Mouse (Mus musculus): ENCODE results near the gene Rbm34.
A peak's percentile ranks its signal among the peaks of the same experiment; 100 is the strongest.

Gene Rbm34

GRCm38 (mm10) chr8:126951900-126952636 is 18.8 kb downstream of the Rbm34 start:
- DNase-seq: no peak

GRCm38 (mm10) chr8:126949527-126949926 is 21.3 kb downstream of the Rbm34 start:
- DNase-seq: no peak

- no peak for DNase-seq
These were observed 24.4 kb downstream of the Rbm34 start for GRCm38 (mm10) chr8:126946444-126946843.

- DNase-seq: peak; percentile 94 to 99
These were observed 25.1 kb downstream of the Rbm34 start, which contains the start of gene Tomm20 for GRCm38 (mm10) chr8:126945730-126946163. TSS of gene Tomm20 (minus strand) at chr8:126945844.

GRCm38 (mm10) chr8:126944781-126945691 is 25.8 kb downstream of the Rbm34 start:
- peak; percentile 26 for DNase-seq

- DNase-seq: no peak
These were observed 27.3 kb downstream of the Rbm34 start for GRCm38 (mm10) chr8:126943565-126943964.

GRCm38 (mm10) chr8:126937337-126937736 is 33.5 kb downstream of the Rbm34 start:
- no peak for DNase-seq

- DNase-seq: no peak
These were observed 34.9 kb downstream of the Rbm34 start for GRCm38 (mm10) chr8:126935932-126936331.

- DNase-seq: no peak
These were observed 35.5 kb downstream of the Rbm34 start for GRCm38 (mm10) chr8:126935387-126935786.

- no peak for DNase-seq
These were observed 38.2 kb downstream of the Rbm34 start for GRCm38 (mm10) chr8:126932656-126933055.

- no peak for DNase-seq
These were observed 38.6 kb downstream of the Rbm34 start for GRCm38 (mm10) chr8:126932249-126932648.

- DNase-seq: no peak
These were observed 39.2 kb downstream of the Rbm34 start for GRCm38 (mm10) chr8:126931720-126932119.

GRCm38 (mm10) chr8:126929607-126930161 is 41.2 kb downstream of the Rbm34 start:
- peak; percentile 68 to 76 for DNase-seq

GRCm38 (mm10) chr8:126928755-126929505 is 41.9 kb downstream of the Rbm34 start:
- DNase-seq: peak; percentile 31 to 42

- no peak for DNase-seq
These were observed 42.8 kb downstream of the Rbm34 start for GRCm38 (mm10) chr8:126928028-126928427.

GRCm38 (mm10) chr8:126927058-126927457 is 43.8 kb downstream of the Rbm34 start:
- no peak for DNase-seq

GRCm38 (mm10) chr8:126922981-126923380 is 47.9 kb downstream of the Rbm34 start:
- no peak for DNase-seq

- DNase-seq: no peak
These were observed 49.4 kb downstream of the Rbm34 start for GRCm38 (mm10) chr8:126921432-126921831.

GRCm38 (mm10) chr8:126920845-126921244 is 50.0 kb downstream of the Rbm34 start:
- DNase-seq: peak; percentile 78 to 86

GRCm38 (mm10) chr8:126920386-126920785 is 50.5 kb downstream of the Rbm34 start:
- no peak for DNase-seq

GRCm38 (mm10) chr8:126919703-126920102 is 51.2 kb downstream of the Rbm34 start:
- DNase-seq: no peak

GRCm38 (mm10) chr8:126919255-126919654 is 51.6 kb downstream of the Rbm34 start:
- no peak for DNase-seq

GRCm38 (mm10) chr8:126918356-126918755 is 52.5 kb downstream of the Rbm34 start:
- DNase-seq: no peak
